Mouse (Mus musculus): Measurements from ENCODE around the gene Ero1lb. TPM values are rescaled to one million over a fixed set of nuclear protein-coding genes. Genes with fewer than 3 reads are reported as not detected.

Gene Ero1lb
- total RNA-seq (2021), result 1 to 10 TPM; 2.2 to 2.3 TPM
- 1.3 and 1.6 TPM in 2 replicates for polyA plus RNA-seq (2012; rRNA removed)
- long read RNA-seq, partial matches to known transcripts, result 0 of 1 reads
- long read RNA-seq, other reads (novel, unspliced or antisense), result 1 of 1 reads

GRCm38 (mm10) chr13:12565621-12566390, at the start of gene Ero1lb:
Ero1lb (plus strand) TSS chr13:12565874.
- peaks cover 5% of the 10 kb centered on the region for H3K4me1 ChIP-seq (ENCODE audit: control insufficient read depth, insufficient read depth, low read length)
- peak within 1 kb of the TSS; percentile 81 for H3K9ac ChIP-seq (ENCODE audit: low read depth, low read length)
- peak within 1 kb of the TSS; percentile 36; the same call in 1 of the 2 replicates for H3K27ac ChIP-seq
- peak; percentile 98 to 99 for DNase-seq
- H3K36me3 ChIP-seq (ENCODE audit: control insufficient read depth, insufficient read depth, low read length), result no peaks in the 10 kb centered on the region
- no peaks in the 10 kb centered on the region for H3K27me3 ChIP-seq (ENCODE audit: control insufficient read depth, insufficient read depth, low read length)
- WGBS, result under 1% methylated on average over 73 of the region's 73 CpGs
- TF ChIP-seq CTCF (IDR thresholded peaks at IDR 0.05), result peak; percentile 24
- TF ChIP-seq POLR2A (IDR thresholded peaks at IDR 0.05; ENCODE audit: insufficient read depth, low read depth, low read length), result peak; percentile 64; the same call in 1 of the 2 replicates
- no peak for TF ChIP-seq EP300 (IDR thresholded peaks at IDR 0.05; ENCODE audit: insufficient read depth, low read depth, low read length)
- intact Hi-C loops (cut with DNase I), result loop anchor here (2.0 to 5.0 kb wide), 3 partner anchors 103 to 309 kb away; partner anchors contain the start of genes Heatr1 and Mtr
- peak within 1 kb of the TSS; percentile 82 for H3K4me3 ChIP-seq
- H3K79me2 ChIP-seq (replicated peaks; ENCODE audit: control insufficient read depth, insufficient read depth, low read length), result no peaks in the 10 kb centered on the region

- Histone ChIP-seq H3K4me3 (peak overlapping the region; percentile 14; the same call in 1 of the 2 replicates), H3K79me2 (replicated peaks; ENCODE audit: control insufficient read depth, insufficient read depth, low read length) (no peaks in the 10 kb centered on the region), H3K4me1 (ENCODE audit: control insufficient read depth, insufficient read depth, low read length) (no peaks in the 10 kb centered on the region), H3K36me3 (ENCODE audit: control insufficient read depth, insufficient read depth, low read length) (no peaks in the 10 kb centered on the region), H3K27me3 (ENCODE audit: control insufficient read depth, insufficient read depth, low read length) (0 out of 2 replicates have a peak, but pooled peaks cover 3% of the 10 kb centered on the region), H3K9ac (ENCODE audit: low read depth, low read length) (no peak overlapping the region), H3K27ac (no peak overlapping the region)
- DNase-seq, result no peak
- intact Hi-C loops (cut with DNase I), result no loop called here
- WGBS, result 7% methylated on average over 18 of the region's 18 CpGs
- TF ChIP-seq POLR2A (IDR thresholded peaks at IDR 0.05; ENCODE audit: insufficient read depth, low read depth, low read length), result no peak
- TF ChIP-seq EP300 (IDR thresholded peaks at IDR 0.05; ENCODE audit: insufficient read depth, low read depth, low read length), result no peak
- TF ChIP-seq CTCF (IDR thresholded peaks at IDR 0.05), result no peak
Measured at GRCm38 (mm10) chr13:12519371-12519770, 46.3 kb upstream of the Ero1lb start.

GRCm38 (mm10) chr13:12519955-12520584, 45.6 kb upstream of the Ero1lb start, which contains the start of gene Edaradd:
Edaradd (minus strand) TSS chr13:12520438.
- H3K4me1 ChIP-seq (ENCODE audit: control insufficient read depth, insufficient read depth, low read length), result no peaks in the 10 kb centered on the region
- DNase-seq, result peak; percentile 59 to 64
- 1% methylated on average over 35 of the region's 35 CpGs for WGBS
- intact Hi-C loops (cut with DNase I), result no loop called here
- H3K27ac ChIP-seq, result no peak within 1 kb of the TSS; the same call in 1 of the 2 replicates
- H3K9ac ChIP-seq (ENCODE audit: low read depth, low read length), result peak within 1 kb of the TSS; percentile 64
- H3K79me2 ChIP-seq (replicated peaks; ENCODE audit: control insufficient read depth, insufficient read depth, low read length), result no peaks in the 10 kb centered on the region
- peak within 1 kb of the TSS; percentile 58 for H3K4me3 ChIP-seq
- H3K27me3 ChIP-seq (ENCODE audit: control insufficient read depth, insufficient read depth, low read length), result 0 out of 2 replicates have a peak, but pooled peaks cover 3% of the 10 kb centered on the region
- TF ChIP-seq EP300 (IDR thresholded peaks at IDR 0.05; ENCODE audit: insufficient read depth, low read depth, low read length) (no peak), CTCF (IDR thresholded peaks at IDR 0.05) (peak; percentile 59)
- no peaks in the 10 kb centered on the region for H3K36me3 ChIP-seq (ENCODE audit: control insufficient read depth, insufficient read depth, low read length)

- H3K27ac ChIP-seq, result no peak overlapping the region
- intact Hi-C loops (cut with DNase I), result no loop called here
Measured at GRCm38 (mm10) chr13:12522346-12522745, 43.3 kb upstream of the Ero1lb start.

GRCm38 (mm10) chr13:12525678-12526077, 40.0 kb upstream of the Ero1lb start:
- 69% methylated on average over 4 of the region's 4 CpGs for WGBS
- H3K27me3 ChIP-seq (ENCODE audit: control insufficient read depth, insufficient read depth, low read length), result no peaks in the 10 kb centered on the region
- H3K4me3 ChIP-seq, result no peak overlapping the region
- H3K4me1 ChIP-seq (ENCODE audit: control insufficient read depth, insufficient read depth, low read length), result no peaks in the 10 kb centered on the region
- no peak for DNase-seq
- no peak for TF ChIP-seq CTCF (IDR thresholded peaks at IDR 0.05)
- TF ChIP-seq EP300 (IDR thresholded peaks at IDR 0.05; ENCODE audit: insufficient read depth, low read depth, low read length), result no peak
- no peak for TF ChIP-seq POLR2A (IDR thresholded peaks at IDR 0.05; ENCODE audit: insufficient read depth, low read depth, low read length)
- no peaks in the 10 kb centered on the region for H3K36me3 ChIP-seq (ENCODE audit: control insufficient read depth, insufficient read depth, low read length)
- H3K27ac ChIP-seq, result no peak overlapping the region
- no peaks in the 10 kb centered on the region for H3K79me2 ChIP-seq (replicated peaks; ENCODE audit: control insufficient read depth, insufficient read depth, low read length)
- intact Hi-C loops (cut with DNase I), result no loop called here
- no peak overlapping the region for H3K9ac ChIP-seq (ENCODE audit: low read depth, low read length)

More at GRCm38 (mm10) chr13:12522346-12522745, 43.3 kb upstream of the Ero1lb start:
- Histone ChIP-seq H3K4me1 (ENCODE audit: control insufficient read depth, insufficient read depth, low read length) (no peaks in the 10 kb centered on the region), H3K36me3 (ENCODE audit: control insufficient read depth, insufficient read depth, low read length) (no peaks in the 10 kb centered on the region), H3K79me2 (replicated peaks; ENCODE audit: control insufficient read depth, insufficient read depth, low read length) (no peaks in the 10 kb centered on the region), H3K27me3 (ENCODE audit: control insufficient read depth, insufficient read depth, low read length) (0 out of 2 replicates have a peak, but pooled peaks cover 3% of the 10 kb centered on the region), H3K9ac (ENCODE audit: low read depth, low read length) (no peak overlapping the region), H3K4me3 (no peak overlapping the region)
- no peak for TF ChIP-seq CTCF (IDR thresholded peaks at IDR 0.05)
- TF ChIP-seq POLR2A (IDR thresholded peaks at IDR 0.05; ENCODE audit: insufficient read depth, low read depth, low read length), result no peak
- TF ChIP-seq EP300 (IDR thresholded peaks at IDR 0.05; ENCODE audit: insufficient read depth, low read depth, low read length), result no peak
- DNase-seq, result no peak

All from heart, adult 2 months (tissue).